Mouse (Mus musculus) stomach, embryonic 15.5 days (tissue): Measurements from ENCODE around the gene Exoc3l. TPM values are rescaled to one million over a fixed set of nuclear protein-coding genes. Genes with fewer than 3 reads are reported as not detected.
A peak's percentile ranks its signal among the peaks of the same experiment; 100 is the strongest.

Experiments used
- ATAC-seq: fragments of 200-750 bp; cut with Nextera tagmentation; 2 replicates; pipeline ENCODE4 v1.8.0; 2017; ENCODE audit warnings: low read depth, moderate number of reproducible peaks, moderate TSS enrichment; ENCODE audit not compliant: insufficient read depth, low FRiP score
- H3K27ac ChIP-seq: fragments of 300-500 bp; sonication (generic); 2 replicates; pipeline ENCODE4 v1.5.1; 2015; ENCODE audit warnings: mild to moderate bottlenecking, inconsistent platforms
- H3K27me3 ChIP-seq: fragments of 300-500 bp; sonication (generic); replicated peaks from 2 replicates; pipeline ENCODE4 v1.6.1; 2015; ENCODE audit warnings: inconsistent platforms
- H3K36me3 ChIP-seq: fragments of 300-500 bp; sonication (generic); 2 replicates; pipeline ENCODE4 v1.6.1; 2015; ENCODE audit warnings: inconsistent platforms
- H3K4me1 ChIP-seq: fragments of 300-500 bp; sonication (generic); 2 replicates; pipeline ENCODE4 v1.6.1; 2015; ENCODE audit warnings: inconsistent platforms
- H3K4me2 ChIP-seq: fragments of 300-500 bp; sonication (generic); 2 replicates; pipeline ENCODE4 v1.6.1; 2015; ENCODE audit warnings: mild to moderate bottlenecking, inconsistent platforms
- H3K4me3 ChIP-seq: fragments of 300-500 bp; sonication (generic); replicated peaks from 2 replicates; pipeline ENCODE4 v1.5.1; 2015; ENCODE audit warnings: inconsistent platforms
- H3K9ac ChIP-seq: fragments of 300-500 bp; sonication (generic); 2 replicates; pipeline ENCODE4 v1.6.1; 2015; ENCODE audit warnings: inconsistent platforms
- H3K9me3 ChIP-seq: fragments of 300-500 bp; sonication (generic); 2 replicates; pipeline ENCODE4 v1.6.1; 2016; ENCODE audit warnings: inconsistent platforms
- WGBS: fragments of 180-500 bp; shearing (Covaris S2); methylation state at CpG from one replicate; pipeline ENCODE4 v1.1.7; 2015; 5-methylcytosine and 5-hydroxymethylcytosine counted together
- polyA plus RNA-seq: library from polyadenylated mRNA; unstranded; fragments of >200 nt; fragmentation: Nextera tagmentation; extraction: Ambion mirVana; gene quantifications from 2 replicates; pipeline ENCODE4 v1.2.1, GENCODE M21; 2015

Gene Exoc3l
- polyA plus RNA-seq, 1 experiment from 2014 or later, result 10.4 TPM

GRCm38 (mm10) chr8:105275387-105275786 is 20.5 kb downstream of the Exoc3l start:
- no peaks in the 10 kb centered on the region for H3K9me3 ChIP-seq
- H3K4me1 ChIP-seq, result peaks cover 31% of the 10 kb centered on the region
- H3K4me2 ChIP-seq, result peak overlapping the region; percentile 81
- no peak for ATAC-seq
- peaks cover 89% of the 10 kb centered on the region for H3K27me3 ChIP-seq
- 10% methylated on average over 11 of the region's 11 CpGs for WGBS
- H3K27ac ChIP-seq, result no peak overlapping the region
- H3K9ac ChIP-seq, result no peak overlapping the region
- no peak overlapping the region for H3K4me3 ChIP-seq
- H3K36me3 ChIP-seq, result no peaks in the 10 kb centered on the region

- Histone ChIP-seq H3K9me3 (no peaks in the 10 kb centered on the region), H3K4me1 (peaks cover 39% of the 10 kb centered on the region), H3K27ac (no peak overlapping the region), H3K4me3 (0 out of 2 replicates have a peak overlapping the region, but pooled peaks have one; percentile 44), H3K9ac (no peak overlapping the region), H3K36me3 (no peaks in the 10 kb centered on the region), H3K27me3 (peaks cover 90% of the 10 kb centered on the region), H3K4me2 (peak overlapping the region; percentile 89; the same call in 1 of the 2 replicates)
- WGBS, result 4% methylated on average over 11 of the region's 11 CpGs
- no peak for ATAC-seq
These were observed 25.1 kb downstream of the Exoc3l start for GRCm38 (mm10) chr8:105270916-105271186.

GRCm38 (mm10) chr8:105270101-105270915 is 25.6 kb downstream of the Exoc3l start:
- Histone ChIP-seq H3K36me3 (no peaks in the 10 kb centered on the region), H3K9ac (no peak overlapping the region), H3K4me1 (peaks cover 36% of the 10 kb centered on the region), H3K9me3 (no peaks in the 10 kb centered on the region), H3K27ac (no peak overlapping the region), H3K4me3 (peak overlapping the region; percentile 44), H3K27me3 (peaks cover 86% of the 10 kb centered on the region), H3K4me2 (peak overlapping the region; percentile 89)
- ATAC-seq, result no peak
- WGBS, result 8% methylated on average over 39 of the region's 39 CpGs

GRCm38 (mm10) chr8:105269461-105269947 is 26.4 kb downstream of the Exoc3l start, which contains the start of gene Hsf4:
Gene Hsf4 (plus strand): TSS chr8:105269801.
- Histone ChIP-seq H3K4me1 (peaks cover 36% of the 10 kb centered on the region), H3K36me3 (no peaks in the 10 kb centered on the region), H3K27ac (no peak within 1 kb of the TSS), H3K4me2 (peak within 1 kb of the TSS; percentile 89), H3K27me3 (peaks cover 78% of the 10 kb centered on the region), H3K4me3 (peak within 1 kb of the TSS; percentile 44), H3K9me3 (no peaks in the 10 kb centered on the region), H3K9ac (peak within 1 kb of the TSS; percentile 13; the same call in 1 of the 2 replicates)
- WGBS, result 1% methylated on average over 42 of the region's 42 CpGs
- ATAC-seq, result peak; percentile 50

GRCm38 (mm10) chr8:105269075-105269458 is 26.8 kb downstream of the Exoc3l start:
- H3K27me3 ChIP-seq, result peaks cover 73% of the 10 kb centered on the region
- 5% methylated on average over 10 of the region's 10 CpGs for WGBS
- H3K36me3 ChIP-seq, result no peaks in the 10 kb centered on the region
- peak overlapping the region; percentile 44 for H3K4me3 ChIP-seq
- H3K4me2 ChIP-seq, result peak overlapping the region; percentile 89
- peaks cover 36% of the 10 kb centered on the region for H3K4me1 ChIP-seq
- no peak overlapping the region for H3K9ac ChIP-seq
- no peak for ATAC-seq
- no peaks in the 10 kb centered on the region for H3K9me3 ChIP-seq
- no peak overlapping the region for H3K27ac ChIP-seq

GRCm38 (mm10) chr8:105268342-105269074 is 27.4 kb downstream of the Exoc3l start:
- Histone ChIP-seq H3K27ac (no peak overlapping the region), H3K9ac (no peak overlapping the region), H3K36me3 (no peaks in the 10 kb centered on the region), H3K4me2 (peak overlapping the region; percentile 89), H3K27me3 (peaks cover 69% of the 10 kb centered on the region), H3K4me3 (peak overlapping the region; percentile 44), H3K4me1 (peaks cover 40% of the 10 kb centered on the region), H3K9me3 (no peaks in the 10 kb centered on the region)
- ATAC-seq, result no peak
- WGBS, result 3% methylated on average over 65 of the region's 65 CpGs

GRCm38 (mm10) chr8:105266775-105267174 is 29.1 kb downstream of the Exoc3l start:
- 37% methylated on average over 13 of the region's 13 CpGs for WGBS
- Histone ChIP-seq H3K4me1 (peaks cover 40% of the 10 kb centered on the region), H3K27me3 (peaks cover 59% of the 10 kb centered on the region)

GRCm38 (mm10) chr8:105265128-105265527 is 30.8 kb downstream of the Exoc3l start:
- no peak overlapping the region for H3K27ac ChIP-seq
- no peak for ATAC-seq
- H3K27me3 ChIP-seq, result peaks cover 52% of the 10 kb centered on the region

More at GRCm38 (mm10) chr8:105266775-105267174, 29.1 kb downstream of the Exoc3l start:
- no peak overlapping the region for H3K9ac ChIP-seq
- H3K36me3 ChIP-seq, result no peaks in the 10 kb centered on the region
- no peak overlapping the region for H3K4me3 ChIP-seq
- H3K27ac ChIP-seq, result no peak overlapping the region
- H3K4me2 ChIP-seq, result no peak overlapping the region
- ATAC-seq, result no peak
- H3K9me3 ChIP-seq, result no peaks in the 10 kb centered on the region

GRCm38 (mm10) chr8:105264024-105264982 is 31.6 kb downstream of the Exoc3l start, which contains the start of the genes Tradd and Fbxl8:
Gene Tradd (minus strand): TSS chr8:105264609.
Gene Fbxl8 (plus strand): TSS chr8:105264648.
- peak within 1 kb of the TSS; percentile 66 for H3K4me3 ChIP-seq
- no peak within 1 kb of the TSS for H3K27ac ChIP-seq
- H3K36me3 ChIP-seq, result no peaks in the 10 kb centered on the region
- peaks cover 48% of the 10 kb centered on the region for H3K27me3 ChIP-seq
- 1% methylated on average over 54 of the region's 54 CpGs for WGBS
- peaks cover 32% of the 10 kb centered on the region for H3K4me1 ChIP-seq
- no peaks in the 10 kb centered on the region for H3K9me3 ChIP-seq
- H3K4me2 ChIP-seq, result peak within 1 kb of the TSS; percentile 86
- H3K9ac ChIP-seq, result peak within 1 kb of the TSS; percentile 59
- ATAC-seq, result peak; percentile 84

More at GRCm38 (mm10) chr8:105265128-105265527, 30.8 kb downstream of the Exoc3l start:
- WGBS, result 11% methylated on average over 10 of the region's 10 CpGs
- Histone ChIP-seq H3K4me3 (peak overlapping the region; percentile 66), H3K4me1 (peaks cover 32% of the 10 kb centered on the region), H3K9me3 (no peaks in the 10 kb centered on the region), H3K9ac (no peak overlapping the region; the same call in 1 of the 2 replicates), H3K36me3 (no peaks in the 10 kb centered on the region), H3K4me2 (peak overlapping the region; percentile 86)

- H3K4me1 ChIP-seq, result peaks cover 32% of the 10 kb centered on the region
- 42% methylated on average over 16 of the region's 16 CpGs for WGBS
These were observed 32.5 kb downstream of the Exoc3l start for GRCm38 (mm10) chr8:105263244-105263912.

More at GRCm38 (mm10) chr8:105263244-105263912, 32.5 kb downstream of the Exoc3l start:
- H3K4me3 ChIP-seq, result peak overlapping the region; percentile 66
- H3K27ac ChIP-seq, result no peak overlapping the region
- peaks cover 48% of the 10 kb centered on the region for H3K27me3 ChIP-seq
- H3K9ac ChIP-seq, result no peak overlapping the region
- H3K9me3 ChIP-seq, result no peaks in the 10 kb centered on the region
- H3K36me3 ChIP-seq, result no peaks in the 10 kb centered on the region
- ATAC-seq, result no peak
- H3K4me2 ChIP-seq, result peak overlapping the region; percentile 86
